Mouse (Mus musculus) limb, embryonic 10.5 days (tissue): ENCODE measurements around the gene Gm26741. TPM values are rescaled to one million over a fixed set of nuclear protein-coding genes. Genes with fewer than 3 reads are reported as not detected.

Experiments used
- DNase-seq: peaks from one replicate; pipeline ENCODE4 v3.0.0-alpha.2; 2017; ENCODE audit warnings: low spot score
- H3K27ac ChIP-seq: fragments of 300-500 bp; sonication (generic); 2 replicates; pipeline ENCODE4 v1.5.1; 2016; ENCODE audit warnings: mild to moderate bottlenecking
- H3K27me3 ChIP-seq: fragments of 300-500 bp; sonication (generic); 2 replicates; pipeline ENCODE4 v1.6.1; 2016; ENCODE audit warnings: low read depth, mild to moderate bottlenecking; ENCODE audit not compliant: poor library complexity, severe bottlenecking
- H3K36me3 ChIP-seq: fragments of 300-500 bp; sonication (generic); 2 replicates; pipeline ENCODE4 v1.6.1; 2016; ENCODE audit warnings: mild to moderate bottlenecking, moderate library complexity
- H3K4me1 ChIP-seq: fragments of 300-500 bp; sonication (generic); 2 replicates; pipeline ENCODE4 v1.6.1; 2016
- H3K4me3 ChIP-seq: fragments of 300-500 bp; sonication (generic); 2 replicates; pipeline ENCODE4 v1.5.1; 2016; ENCODE audit warnings: mild to moderate bottlenecking, moderate library complexity
- H3K9me3 ChIP-seq: fragments of 300-500 bp; sonication (generic); replicated peaks from 2 replicates; pipeline ENCODE4 v1.6.1; 2016; ENCODE audit warnings: mild to moderate bottlenecking
- WGBS: fragments of 180-500 bp; shearing (Covaris S2); methylation state at CpG from one replicate; pipeline ENCODE4 v1.1.7; 2016; 5-methylcytosine and 5-hydroxymethylcytosine counted together
- polyA plus RNA-seq: library from polyadenylated mRNA; unstranded; fragments of >200 nt; fragmentation: Nextera tagmentation; extraction: Ambion mirVana; gene quantifications from 2 replicates; pipeline ENCODE4 v1.2.1, GENCODE M21; 2016

The Gm26741 gene
- polyA plus RNA-seq, 1 experiment from 2014 or later = not detected

GRCm38 (mm10) chr10:52377813-52378212 lies 19.2 kb downstream of the Gm26741 start:
- Histone ChIP-seq H3K27me3 (no peaks in the 10 kb centered on the region), H3K9me3 (no peaks in the 10 kb centered on the region), H3K27ac (no peak overlapping the region), H3K4me3 (no peak overlapping the region), H3K4me1 (peaks cover 20% of the 10 kb centered on the region), H3K36me3 (no peaks in the 10 kb centered on the region)
- WGBS = 96% methylated on average over 2 of the region's 2 CpGs
- DNase-seq = no peak

GRCm38 (mm10) chr10:52381321-52381801 lies 22.8 kb downstream of the Gm26741 start:
- Histone ChIP-seq H3K4me3 (peak overlapping the region; percentile 95), H3K9me3 (no peaks in the 10 kb centered on the region), H3K27me3 (no peaks in the 10 kb centered on the region), H3K27ac (peak overlapping the region; percentile 97), H3K4me1 (peaks cover 27% of the 10 kb centered on the region), H3K36me3 (no peaks in the 10 kb centered on the region)
- 0% methylated on average over 19 of the region's 19 CpGs for WGBS
- no peak for DNase-seq

DNA sequence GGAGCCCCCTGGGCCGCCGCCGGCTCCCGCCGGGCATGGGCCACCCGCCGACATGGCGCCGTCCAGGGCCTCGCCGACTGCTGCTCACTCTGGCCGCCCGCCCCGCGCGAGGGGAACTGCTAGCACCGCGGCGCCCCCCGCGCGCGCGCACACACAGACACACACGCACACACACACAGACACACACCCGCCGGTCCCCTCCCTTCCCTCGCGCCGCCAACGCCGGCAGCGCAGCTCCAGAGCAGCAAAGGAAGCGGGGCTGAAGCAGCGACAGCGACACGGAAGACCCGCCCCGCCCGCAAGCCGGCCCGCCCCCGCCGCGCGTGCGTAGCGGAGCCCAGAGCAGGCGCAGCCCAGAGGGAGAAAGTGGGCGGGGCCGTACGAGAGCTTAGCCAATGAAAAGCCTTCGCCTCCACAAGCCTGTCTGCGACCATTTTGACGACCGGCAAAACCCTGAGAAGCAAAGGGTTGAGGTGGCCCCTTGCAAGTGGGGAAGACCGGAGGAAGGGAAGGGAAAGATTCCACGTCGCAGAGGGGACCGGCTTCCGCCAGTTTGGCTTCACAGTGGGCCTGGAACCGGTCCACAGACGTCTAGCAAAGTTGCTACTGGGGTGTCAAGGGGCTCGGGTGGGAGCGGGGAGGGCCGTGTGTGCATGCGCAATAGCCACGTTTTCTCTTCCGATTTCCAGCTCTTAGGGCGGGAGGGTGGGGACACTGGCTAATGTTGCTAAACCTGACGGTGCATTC lies 23.5 kb downstream of the Gm26741 start, which contains the start of gene Gopc:
Gopc (minus strand) TSS at position 280 of the 747 bp plus-strand sequence.
- Histone ChIP-seq H3K27me3 (no peaks in the 10 kb centered on the region), H3K9me3 (no peaks in the 10 kb centered on the region), H3K4me3 (peak within 1 kb of the TSS; percentile 95), H3K27ac (peak within 1 kb of the TSS; percentile 97), H3K4me1 (peaks cover 27% of the 10 kb centered on the region), H3K36me3 (no peaks in the 10 kb centered on the region)
- peak; percentile 94 for DNase-seq
- WGBS = under 1% methylated on average over 71 of the region's 71 CpGs

- Histone ChIP-seq H3K36me3 (no peaks in the 10 kb centered on the region), H3K4me3 (peak overlapping the region; percentile 95), H3K9me3 (no peaks in the 10 kb centered on the region), H3K27ac (peak overlapping the region; percentile 97; the same call in 1 of the 2 replicates), H3K4me1 (peaks cover 27% of the 10 kb centered on the region), H3K27me3 (no peaks in the 10 kb centered on the region)
- WGBS = 85% methylated on average over 6 of the region's 6 CpGs
- DNase-seq = no peak
These were observed 24.5 kb downstream of the Gm26741 start for GRCm38 (mm10) chr10:52383022-52383421.

DNA sequence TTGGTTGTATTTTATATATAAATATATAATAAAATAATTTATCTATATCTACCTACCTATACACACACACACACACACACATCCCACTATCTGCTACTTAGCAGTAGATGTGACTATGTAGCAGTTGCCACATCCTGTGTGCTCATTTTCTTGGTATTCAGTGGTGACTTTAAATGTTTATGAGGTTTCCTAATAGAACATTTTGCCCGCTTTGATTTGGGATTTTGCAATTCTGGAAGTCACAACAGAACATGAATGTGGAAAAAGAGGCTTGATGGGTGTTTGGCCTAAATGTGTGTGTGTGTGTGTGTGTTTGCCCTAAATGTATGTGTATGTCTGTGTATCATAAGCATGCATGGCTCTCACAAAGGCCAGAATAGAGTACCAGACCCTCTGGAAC lies 25.0 kb downstream of the Gm26741 start:
- DNase-seq = no peak
- H3K27ac ChIP-seq = no peak overlapping the region
- H3K36me3 ChIP-seq = no peaks in the 10 kb centered on the region
- WGBS = 100% methylated on average over 1 of the region's 1 CpGs
- peaks cover 27% of the 10 kb centered on the region for H3K4me1 ChIP-seq
- no peak overlapping the region for H3K4me3 ChIP-seq
- H3K27me3 ChIP-seq = no peaks in the 10 kb centered on the region
- H3K9me3 ChIP-seq = no peaks in the 10 kb centered on the region

GRCm38 (mm10) chr10:52384823-52385610 lies 26.4 kb downstream of the Gm26741 start:
- 63% methylated on average over 8 of the region's 8 CpGs for WGBS

DNA sequence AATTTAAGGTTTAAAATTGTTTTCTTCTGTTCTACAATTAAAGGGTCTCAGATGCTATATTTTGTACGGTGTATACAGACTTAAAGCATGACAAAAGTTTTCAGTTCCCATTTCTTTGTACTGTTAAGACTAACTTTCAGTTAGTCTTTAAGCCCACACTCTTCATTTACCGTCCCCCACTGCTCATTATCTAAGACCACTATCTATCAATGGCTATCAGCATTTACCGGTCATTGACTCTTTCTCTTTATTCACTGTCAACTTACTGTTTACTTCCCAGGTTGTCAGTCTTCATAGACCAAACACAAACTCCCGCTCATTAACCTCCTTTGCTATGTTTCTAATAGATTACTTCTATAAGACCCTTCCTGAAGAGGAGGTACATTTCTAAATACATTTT lies 28.6 kb downstream of the Gm26741 start:
- Histone ChIP-seq H3K27ac (no peak overlapping the region), H3K4me1 (peaks cover 24% of the 10 kb centered on the region), H3K36me3 (no peaks in the 10 kb centered on the region), H3K27me3 (no peaks in the 10 kb centered on the region), H3K9me3 (no peaks in the 10 kb centered on the region), H3K4me3 (no peak overlapping the region)
- 78% methylated on average over 4 of the region's 4 CpGs for WGBS
- no peak for DNase-seq

More at GRCm38 (mm10) chr10:52384823-52385610, 26.4 kb downstream of the Gm26741 start:
- H3K4me3 ChIP-seq = no peak overlapping the region
- H3K4me1 ChIP-seq = peaks cover 35% of the 10 kb centered on the region
- DNase-seq = peak; percentile 39
- no peaks in the 10 kb centered on the region for H3K36me3 ChIP-seq
- no peak overlapping the region for H3K27ac ChIP-seq
- H3K9me3 ChIP-seq = no peaks in the 10 kb centered on the region
- no peaks in the 10 kb centered on the region for H3K27me3 ChIP-seq

GRCm38 (mm10) chr10:52388922-52389430 lies 30.4 kb downstream of the Gm26741 start, which contains the start of gene Nepn:
Nepn (plus strand) TSS chr10:52388972.
- Histone ChIP-seq H3K36me3 (no peaks in the 10 kb centered on the region), H3K4me3 (no peak within 1 kb of the TSS), H3K27me3 (no peaks in the 10 kb centered on the region), H3K4me1 (peaks cover 18% of the 10 kb centered on the region), H3K9me3 (no peaks in the 10 kb centered on the region), H3K27ac (peak within 1 kb of the TSS; percentile 39; the same call in 1 of the 2 replicates)
- no peak for DNase-seq
- 75% methylated on average over 5 of the region's 5 CpGs for WGBS

DNA sequence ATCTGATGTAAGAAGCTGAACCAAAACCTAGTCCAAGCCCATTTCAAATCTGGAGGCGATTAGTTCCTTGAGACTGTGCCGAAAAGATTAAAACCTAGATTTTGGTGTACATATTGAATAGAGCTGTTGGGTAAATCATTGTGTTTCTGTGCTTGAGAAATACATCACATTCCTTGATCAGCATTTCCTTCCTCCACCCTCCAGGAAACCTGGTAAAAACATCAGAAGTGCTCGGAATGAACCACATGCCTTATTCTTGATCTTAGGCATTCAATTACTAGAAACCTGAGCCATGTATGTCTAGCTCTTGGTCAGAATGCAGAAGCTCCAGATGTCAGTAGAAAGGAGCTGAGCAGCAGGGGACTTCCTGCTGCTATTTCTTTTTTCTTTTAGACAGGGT lies 30.9 kb downstream of the Gm26741 start:
- no peak for DNase-seq
- WGBS = 69% methylated on average over 3 of the region's 3 CpGs
- H3K27me3 ChIP-seq = no peaks in the 10 kb centered on the region
- H3K9me3 ChIP-seq = no peaks in the 10 kb centered on the region
- no peaks in the 10 kb centered on the region for H3K36me3 ChIP-seq
- H3K27ac ChIP-seq = 0 out of 2 replicates have a peak overlapping the region, but pooled peaks have one; percentile 39
- H3K4me1 ChIP-seq = peaks cover 18% of the 10 kb centered on the region
- no peak overlapping the region for H3K4me3 ChIP-seq

DNA sequence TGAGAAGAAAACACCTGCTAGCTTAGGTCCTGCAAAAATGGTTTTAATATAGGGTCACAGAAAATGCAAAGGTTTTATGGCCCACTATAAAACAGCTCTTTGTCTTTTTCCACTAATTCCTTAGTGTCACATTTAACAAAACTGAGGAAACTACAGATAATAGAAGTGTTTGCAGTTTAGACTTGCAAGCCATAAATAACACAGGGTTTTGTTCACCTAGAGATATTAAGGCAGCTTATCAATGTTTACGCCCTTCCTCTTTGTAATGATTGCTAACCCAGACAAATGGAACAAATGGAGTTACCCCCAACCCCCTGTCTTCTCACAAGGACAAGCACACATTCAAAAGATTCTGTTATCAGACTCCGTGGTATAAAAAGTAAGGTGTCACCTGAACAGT lies 32.6 kb downstream of the Gm26741 start:
- Histone ChIP-seq H3K27me3 (no peaks in the 10 kb centered on the region), H3K27ac (no peak overlapping the region), H3K36me3 (no peaks in the 10 kb centered on the region), H3K4me3 (no peak overlapping the region), H3K4me1 (peaks cover 14% of the 10 kb centered on the region), H3K9me3 (no peaks in the 10 kb centered on the region)
- DNase-seq = no peak
- 84% methylated on average over 2 of the region's 2 CpGs for WGBS

DNA sequence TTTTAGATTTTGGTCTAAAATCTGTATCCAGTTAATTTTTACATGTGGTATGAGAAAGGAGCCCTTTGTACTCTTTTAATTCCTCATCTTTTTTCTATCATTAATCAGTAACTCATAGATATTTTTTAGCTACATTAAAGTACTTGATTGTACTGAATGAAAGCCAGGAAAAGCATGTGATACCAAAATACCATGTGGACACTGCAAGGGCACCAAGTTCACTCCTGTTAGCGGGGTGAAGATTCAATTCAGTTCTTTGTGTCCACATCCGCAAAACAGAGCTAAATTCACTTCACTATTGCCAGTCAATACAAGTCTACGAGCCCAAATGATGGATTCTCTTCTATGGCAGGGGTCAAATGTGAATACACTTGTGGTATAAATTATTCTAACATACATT lies 38.1 kb downstream of the Gm26741 start:
- WGBS = 91% methylated on average over 3 of the region's 3 CpGs
- no peak overlapping the region for H3K4me3 ChIP-seq
- H3K36me3 ChIP-seq = no peaks in the 10 kb centered on the region
- H3K9me3 ChIP-seq = no peaks in the 10 kb centered on the region
- H3K4me1 ChIP-seq = no peaks in the 10 kb centered on the region
- H3K27ac ChIP-seq = no peak overlapping the region
- no peaks in the 10 kb centered on the region for H3K27me3 ChIP-seq
- no peak for DNase-seq

DNA sequence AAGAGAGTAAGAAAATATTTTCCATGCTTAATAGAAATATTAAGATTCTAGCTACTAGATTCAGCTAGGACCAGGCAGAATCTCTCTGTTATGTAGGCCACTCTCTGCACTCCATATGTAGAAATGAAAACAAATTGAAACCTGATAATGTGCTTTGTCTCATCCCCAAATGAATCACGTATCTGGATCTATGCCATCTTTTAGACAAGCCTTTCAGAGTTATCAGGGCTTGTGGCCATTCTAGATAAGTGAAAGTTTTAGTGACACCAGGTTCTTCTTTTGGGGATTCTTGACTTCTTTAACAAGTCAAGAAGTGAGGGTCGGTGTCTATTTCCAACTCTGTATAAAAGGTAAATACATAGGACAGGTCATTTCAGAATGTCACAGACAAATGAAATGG lies 40.1 kb downstream of the Gm26741 start:
- H3K27me3 ChIP-seq = no peaks in the 10 kb centered on the region
- WGBS = 83% methylated on average over 2 of the region's 2 CpGs
- H3K36me3 ChIP-seq = no peaks in the 10 kb centered on the region
- DNase-seq = no peak
- H3K27ac ChIP-seq = no peak overlapping the region
- no peak overlapping the region for H3K4me3 ChIP-seq
- no peaks in the 10 kb centered on the region for H3K4me1 ChIP-seq
- H3K9me3 ChIP-seq = no peaks in the 10 kb centered on the region

- no peaks in the 10 kb centered on the region for H3K27me3 ChIP-seq
- H3K36me3 ChIP-seq = no peaks in the 10 kb centered on the region
- peaks cover under 1% of the 10 kb centered on the region; the same call in 1 of the 2 replicates for H3K4me1 ChIP-seq
- H3K4me3 ChIP-seq = no peak overlapping the region
- 66% methylated on average over 3 of the region's 3 CpGs for WGBS
- no peak for DNase-seq
- H3K9me3 ChIP-seq = no peaks in the 10 kb centered on the region
- H3K27ac ChIP-seq = no peak overlapping the region
These were observed 41.2 kb downstream of the Gm26741 start for GRCm38 (mm10) chr10:52399722-52400121.
